Mouse (Mus musculus) left cerebral cortex, adult 18-20 months (tissue): ENCODE measurements around the gene 1500009L16Rik. TPM values are rescaled to one million over a fixed set of nuclear protein-coding genes. Genes with fewer than 3 reads are reported as not detected.
A peak's percentile ranks its signal among the peaks of the same experiment; 100 is the strongest.

ENCODE experiments used
- DNase-seq, 2 experiments: peaks; one replicate each; pipeline ENCODE4 v3.0.0; 2021 to 2022; ENCODE audit warnings: low spot score in 2 of 2, mixed read lengths in 1 of 2
- total RNA-seq, 2 experiments: library from RNA; stranded (reverse); gene quantifications; 2 replicates each; pipeline ENCODE4 v1.2.3; 2021

1500009L16Rik gene
- total RNA-seq, 2 experiments from 2014 or later: 19.0 to 19.5 TPM

DNA sequence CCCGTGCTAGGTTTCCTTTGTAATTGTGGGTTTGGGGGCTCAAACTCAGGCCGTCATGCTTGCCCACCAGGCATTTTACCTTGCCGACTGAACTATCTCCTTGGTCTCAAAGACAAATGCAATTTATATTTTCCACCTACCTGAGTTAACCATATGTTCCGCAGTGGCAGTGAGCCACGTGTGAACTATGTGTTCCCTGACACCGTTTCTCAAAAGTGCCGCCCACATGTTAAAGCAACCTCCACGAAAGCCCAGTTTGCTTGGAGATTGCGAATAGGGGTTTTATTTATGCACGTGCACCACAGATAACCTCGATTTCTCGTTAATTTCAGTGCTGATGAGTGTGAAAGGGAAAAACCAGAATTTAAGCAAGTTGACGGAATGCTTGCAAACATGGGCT lies 36.1 kb downstream of the 1500009L16Rik start:
- DNase-seq: peak in 1 of 2 experiments; percentile 12

- DNase-seq: no peak
These were observed 37.9 kb downstream of the 1500009L16Rik start for GRCm38 (mm10) chr10:83760535-83760934.

DNA sequence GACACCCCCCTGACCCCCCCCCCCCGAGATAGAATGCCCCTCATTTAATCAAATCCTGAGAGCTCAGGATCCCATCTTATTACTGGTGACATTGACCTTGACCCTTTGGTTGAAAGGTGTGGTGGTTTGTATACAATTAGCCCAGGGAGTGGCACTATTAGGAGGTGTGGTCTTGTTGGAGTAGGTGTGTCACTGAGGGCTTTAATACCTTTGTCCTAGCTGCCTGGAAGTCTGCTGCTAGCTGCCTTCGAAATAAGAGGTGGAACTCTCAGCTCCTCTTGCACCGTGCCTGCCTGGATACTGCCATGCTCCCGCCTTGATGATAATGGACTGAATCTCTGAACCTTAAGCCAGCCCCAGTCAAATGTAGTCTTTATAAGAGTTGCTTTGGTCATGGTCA lies 41.2 kb downstream of the 1500009L16Rik start:
- DNase-seq: no peak

GRCm38 (mm10) chr10:83766882-83767281 lies 44.2 kb downstream of the 1500009L16Rik start:
- DNase-seq: no peak

DNA sequence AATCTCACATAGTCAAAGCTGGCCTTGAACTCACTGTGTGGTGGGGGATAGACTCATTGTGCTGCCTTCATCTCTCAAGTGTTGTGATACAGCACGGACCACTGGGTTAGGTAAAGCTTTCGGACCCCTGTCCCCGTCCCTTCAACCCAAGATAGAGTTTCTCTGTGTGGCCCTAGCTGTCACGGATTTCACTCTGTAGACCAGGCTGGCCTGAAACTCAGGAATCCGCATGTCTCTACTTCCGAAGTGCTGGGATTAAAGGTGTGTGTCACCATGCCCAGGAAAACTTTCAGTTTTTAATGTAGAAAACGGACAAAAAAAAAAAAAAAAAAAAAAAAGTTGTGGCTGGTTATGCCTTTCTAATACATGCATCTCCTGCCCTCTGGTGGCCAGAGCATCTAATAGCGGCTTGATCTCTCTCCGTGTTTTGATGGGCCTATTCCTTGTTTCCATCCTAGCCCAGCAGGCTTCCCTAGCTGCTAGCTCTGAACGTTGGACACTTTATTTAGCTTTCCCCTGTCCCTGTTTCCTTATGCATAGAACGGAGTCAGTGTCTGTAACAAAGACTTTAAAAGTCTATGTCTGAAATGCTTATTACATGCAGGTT lies 53.7 kb downstream of the 1500009L16Rik start:
- peak; percentile 72 to 79 for DNase-seq

DNA sequence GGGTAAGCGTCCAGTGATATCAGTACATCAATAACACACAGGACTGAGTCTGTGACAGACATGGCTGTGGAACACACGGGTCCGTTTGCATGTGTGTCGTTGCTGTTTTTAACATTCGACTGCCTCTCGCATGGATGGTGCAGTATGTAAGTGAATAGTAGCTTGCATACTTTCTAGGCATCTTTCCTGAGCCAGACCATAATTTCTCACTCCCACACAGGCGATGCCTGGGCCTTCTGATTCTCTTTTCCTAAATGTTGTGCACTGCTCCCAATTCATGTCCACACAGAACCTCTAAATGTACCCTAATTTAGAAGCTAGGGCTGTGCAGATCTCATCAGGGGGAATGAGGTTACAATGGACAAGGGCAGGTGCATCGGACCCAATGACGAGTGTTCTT lies 54.6 kb downstream of the 1500009L16Rik start:
- no peak for DNase-seq

- no peak for DNase-seq
These were observed 59.2 kb downstream of the 1500009L16Rik start for GRCm38 (mm10) chr10:83781854-83782253.

DNA sequence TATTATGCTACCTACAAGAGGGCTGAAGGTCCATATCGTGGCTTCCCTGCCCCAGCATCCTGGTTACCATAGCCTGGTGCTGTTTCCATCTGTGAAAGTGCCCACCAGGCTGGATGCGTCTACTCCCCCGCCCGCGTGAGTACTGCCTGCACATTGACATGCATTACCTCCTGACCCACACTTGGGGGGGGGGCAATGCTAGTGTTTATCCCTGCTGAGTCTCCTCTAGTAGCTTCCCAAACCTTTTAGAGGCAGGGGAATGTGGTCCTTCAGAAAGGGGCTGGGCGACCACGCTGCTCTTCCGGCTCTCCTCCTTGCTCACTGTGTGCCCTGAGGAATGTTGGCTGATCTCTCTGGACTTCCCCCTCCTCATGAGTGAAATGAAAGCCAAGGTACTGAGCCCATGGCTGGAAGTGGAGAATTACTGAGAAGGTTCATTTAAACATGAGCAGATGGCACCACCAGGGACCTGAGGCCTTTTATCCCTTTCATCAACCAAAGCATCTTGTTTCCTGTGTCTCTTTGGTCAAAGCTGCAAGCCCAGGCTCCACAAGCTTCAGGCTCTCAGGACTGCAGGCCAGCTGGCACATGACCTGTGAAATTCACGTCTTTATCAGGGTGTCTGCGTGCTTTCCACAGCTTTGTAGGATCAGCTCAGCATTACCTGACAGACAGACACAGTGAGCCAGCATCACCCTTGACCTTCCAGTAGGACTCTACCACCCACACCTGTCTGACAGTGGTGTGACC lies 59.9 kb downstream of the 1500009L16Rik start:
- DNase-seq: no peak

GRCm38 (mm10) chr10:83785003-83785402 lies 62.3 kb downstream of the 1500009L16Rik start:
- DNase-seq: peak; percentile 17 to 36

DNA sequence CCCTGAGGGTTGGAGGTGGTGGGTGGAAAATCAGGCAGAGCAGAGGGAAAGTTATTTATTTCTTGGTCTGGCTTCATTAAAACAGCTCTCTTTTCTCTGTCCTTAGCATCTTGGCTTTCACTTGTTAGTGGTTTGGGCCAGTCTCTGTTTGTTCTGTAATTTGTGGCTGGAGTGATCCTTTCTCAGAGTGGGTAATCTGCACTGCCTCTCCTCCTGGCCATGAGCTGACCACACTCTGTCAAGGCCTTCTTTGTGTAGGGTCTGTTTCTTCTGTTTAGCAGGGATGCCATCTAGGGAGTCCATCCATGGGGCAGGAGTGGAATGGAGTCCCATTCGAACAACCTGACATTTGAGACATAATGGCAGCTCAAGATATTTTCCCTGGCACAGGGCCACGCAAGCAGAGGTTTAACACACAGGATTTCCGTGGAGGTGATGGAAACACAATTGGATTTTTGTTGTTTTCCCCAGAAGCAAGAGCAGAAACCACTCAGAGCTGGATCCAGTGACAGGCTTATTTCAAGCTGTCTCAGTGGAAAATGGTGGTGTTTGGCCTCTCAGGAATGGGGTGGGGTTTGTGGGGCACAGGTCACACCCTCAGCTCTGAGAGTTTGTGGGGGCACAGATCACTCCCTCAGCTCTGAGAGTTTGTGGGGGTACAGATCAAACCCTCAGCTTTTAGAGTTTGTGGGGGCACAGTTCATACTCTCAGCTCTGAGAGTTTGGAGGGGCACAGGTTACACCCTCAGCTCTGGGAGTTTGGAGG lies 63.1 kb downstream of the 1500009L16Rik start:
- DNase-seq: no peak

DNA sequence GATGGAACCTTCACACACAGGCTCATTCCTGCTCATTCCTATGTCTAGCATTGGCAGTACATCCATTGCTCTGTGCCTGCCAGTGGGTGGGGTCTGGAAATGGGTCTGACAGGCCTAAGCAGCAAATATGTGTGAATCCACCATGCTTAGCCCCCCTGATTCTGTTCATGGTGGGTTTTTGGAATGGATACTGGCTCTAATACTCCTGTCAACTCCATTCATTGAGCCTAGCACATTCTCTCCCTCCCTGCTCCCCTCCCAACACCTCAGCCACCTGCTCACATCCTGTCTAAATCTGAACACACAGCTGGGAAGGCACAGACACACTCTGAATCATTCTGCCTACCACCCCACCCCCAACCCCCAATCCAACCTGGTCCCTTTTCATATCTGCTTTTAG lies 72.4 kb downstream of the 1500009L16Rik start:
- no peak for DNase-seq

DNA sequence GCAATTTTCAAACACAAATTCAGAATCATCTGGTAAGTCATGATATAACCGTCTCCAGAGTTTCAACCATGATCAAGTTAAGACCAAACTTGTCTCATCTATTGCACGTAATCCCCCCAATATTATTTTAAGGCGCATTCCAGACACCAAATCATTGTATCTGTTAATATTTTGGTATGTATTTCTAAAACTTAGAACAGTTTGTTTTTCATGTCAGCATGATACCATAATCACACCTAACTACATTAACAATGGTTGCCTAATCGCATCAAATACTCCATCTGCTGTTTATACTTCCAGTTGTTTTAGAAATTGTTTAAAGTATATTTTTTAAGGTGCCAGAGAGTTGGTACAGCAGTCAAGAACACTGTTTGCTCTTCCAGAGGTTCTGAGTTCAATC lies 72.8 kb downstream of the 1500009L16Rik start:
- no peak for DNase-seq

DNA sequence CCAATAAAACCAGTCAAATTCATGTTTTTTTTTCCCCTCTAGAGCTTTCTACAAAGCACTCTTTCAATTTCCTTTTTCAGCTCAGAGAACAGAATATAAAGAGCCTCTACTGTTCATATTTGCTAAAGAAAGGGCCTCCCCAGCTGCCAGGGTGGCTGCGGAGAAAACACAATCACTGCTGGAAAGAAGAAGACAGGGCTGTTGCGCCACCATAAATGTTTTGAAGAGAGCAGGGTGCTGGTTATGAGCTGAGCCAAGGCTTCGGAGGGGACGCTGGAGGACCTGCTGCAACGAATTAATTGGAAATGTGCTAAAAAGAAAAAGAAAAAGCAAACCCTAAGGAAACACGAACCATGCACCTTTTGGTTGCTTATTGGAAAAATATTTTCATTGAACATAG lies 81.4 kb downstream of the 1500009L16Rik start:
- no peak for DNase-seq

DNA sequence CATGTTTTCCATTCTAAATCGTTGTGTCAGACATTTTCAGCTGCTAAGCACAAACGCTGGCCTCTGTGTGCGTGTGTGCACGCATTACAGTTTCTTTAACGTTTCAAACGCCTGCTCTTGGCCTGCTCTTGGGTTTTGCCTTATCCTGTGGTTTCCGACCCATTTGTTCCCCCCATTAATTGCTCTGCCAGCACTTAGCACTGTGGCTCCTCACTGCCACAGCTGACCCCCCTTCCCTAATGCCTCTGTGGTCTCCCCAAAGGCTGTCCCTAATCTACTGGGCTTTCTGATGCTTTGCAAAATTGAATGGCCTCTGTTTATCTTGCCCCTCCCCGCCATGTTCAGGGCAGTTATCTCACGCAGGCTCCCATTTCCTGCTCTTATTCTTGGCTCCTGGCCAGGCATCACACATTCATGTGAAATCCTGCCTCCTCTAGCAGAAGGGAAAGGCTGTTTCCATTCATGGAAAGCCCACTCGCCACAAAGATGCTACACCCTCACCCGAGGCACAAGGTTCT lies 82.6 kb downstream of the 1500009L16Rik start:
- no peak for DNase-seq

DNA sequence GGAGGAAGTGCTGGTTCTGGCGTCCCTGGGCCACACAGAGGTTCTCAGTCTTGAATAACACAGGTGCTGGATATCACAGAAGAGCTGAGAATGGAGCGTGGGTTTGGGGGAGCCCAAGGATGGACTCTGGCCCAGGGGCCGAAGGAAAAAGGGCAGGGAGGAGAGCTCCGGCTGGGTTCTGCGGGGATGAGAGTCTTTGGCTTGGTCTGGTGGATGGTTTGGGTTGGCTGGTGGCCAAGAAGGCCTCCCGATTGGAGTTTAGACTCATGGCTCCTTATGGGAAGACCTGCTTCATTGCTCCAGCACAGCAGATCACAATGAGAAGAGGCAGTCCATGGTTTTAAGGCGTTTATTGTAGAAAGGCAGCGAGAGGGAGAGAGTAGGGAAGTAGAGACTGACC lies 84.6 kb downstream of the 1500009L16Rik start:
- no peak for DNase-seq

Other genes starting within 250 kb of the 1500009L16Rik start
- 1 to 10 TPM in 1 of 2 experiments, under 1 TPM in 1; 0.91 to 1.1 TPM for gene Aldh1l2, start 188.7 kb upstream of the 1500009L16Rik start, total RNA-seq
- 10 to 100 TPM; 24.6 to 26.4 TPM for gene Washc4, start 179.1 kb upstream of the 1500009L16Rik start, total RNA-seq
- 10 to 100 TPM; 63.4 to 65.3 TPM for gene Appl2, start 74.1 kb upstream of the 1500009L16Rik start, total RNA-seq